Mouse (Mus musculus) A20 (cell line): ENCODE results near the gene Nptxr.

Experiments used
- DNase-seq: peaks from one replicate; pipeline ENCODE4 v3.0.0-alpha.2; 2011; ENCODE audit warnings: low read depth, low spot score

Gene Nptxr

DNA sequence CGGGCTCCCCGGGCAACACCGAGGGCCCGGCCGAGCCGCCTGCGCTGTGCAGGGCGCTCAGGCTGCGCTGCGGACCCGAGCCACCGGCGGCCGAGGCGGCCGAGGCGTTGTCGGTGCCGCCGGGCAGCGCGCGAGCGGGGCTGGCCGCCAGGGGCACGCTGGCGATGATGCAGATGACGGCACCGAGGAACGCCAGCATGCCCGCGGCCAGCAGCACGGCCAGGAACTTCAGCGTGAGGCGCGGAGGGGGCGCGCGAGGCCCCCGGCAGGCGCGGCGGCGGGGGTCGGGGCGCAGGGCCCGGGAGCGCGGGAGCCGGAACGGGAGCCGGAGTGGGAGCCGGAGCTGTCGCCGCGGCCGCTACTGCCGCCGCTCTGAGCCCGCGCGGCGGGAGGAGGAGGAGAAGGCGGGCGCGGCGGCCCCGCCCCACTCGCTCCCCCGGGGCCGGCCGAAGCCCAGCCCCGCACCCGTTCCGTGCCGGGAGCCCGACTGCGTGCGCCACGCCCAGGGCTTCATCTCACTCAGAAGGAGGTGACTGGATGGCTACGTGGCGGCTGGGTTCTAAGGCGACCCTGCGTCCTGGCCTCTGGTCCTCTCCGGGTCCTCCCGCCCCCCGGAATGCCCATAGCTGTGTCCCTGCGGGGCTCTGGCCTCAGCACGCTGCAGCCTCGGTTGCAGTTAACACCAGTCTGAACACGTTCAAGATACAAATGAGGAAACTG is at the start of gene Nptxr:
Gene Nptxr (minus strand): TSS at position 415 of the 720 bp plus-strand sequence.
- no peak for DNase-seq

DNA sequence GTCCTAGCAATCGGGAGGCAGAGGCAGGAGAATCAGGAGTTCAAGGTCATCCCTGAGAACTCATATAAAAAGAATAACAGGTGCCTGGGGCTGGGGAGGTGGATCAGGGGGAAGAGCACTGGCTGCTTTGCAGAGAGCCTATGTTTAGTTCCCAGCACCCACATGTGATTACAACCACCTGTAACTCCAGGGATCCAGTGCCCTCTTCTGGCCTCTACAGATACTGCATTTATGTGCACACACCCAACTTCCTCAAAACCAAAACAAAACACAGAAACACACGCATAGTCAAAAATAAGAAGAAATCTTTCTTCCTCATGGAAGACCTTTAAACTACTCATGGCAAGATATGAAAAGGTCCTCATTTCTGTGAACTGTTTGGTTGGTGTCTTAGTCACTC is 45.6 kb upstream of the Nptxr start:
- DNase-seq = no peak

DNA sequence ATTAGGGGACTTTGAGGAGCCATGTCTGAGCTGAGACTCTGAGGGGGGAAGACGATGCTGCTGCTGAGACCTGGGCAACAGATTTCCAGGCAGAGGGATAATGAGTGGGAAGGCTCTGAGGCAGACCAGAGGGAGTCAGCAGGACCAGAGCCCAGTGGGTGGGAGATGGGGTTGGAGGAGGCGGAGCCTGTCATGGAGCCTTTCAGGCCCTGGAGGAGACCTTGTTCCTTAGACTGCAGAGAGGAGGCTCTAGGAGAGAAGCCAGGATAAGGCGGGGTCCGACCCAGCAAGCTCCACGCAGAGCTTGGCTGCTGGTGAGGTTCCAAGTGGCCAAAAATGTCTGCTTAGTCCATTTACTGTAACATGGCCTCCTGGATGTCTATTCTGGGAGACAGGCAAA is 42.5 kb upstream of the Nptxr start:
- DNase-seq = no peak

DNA sequence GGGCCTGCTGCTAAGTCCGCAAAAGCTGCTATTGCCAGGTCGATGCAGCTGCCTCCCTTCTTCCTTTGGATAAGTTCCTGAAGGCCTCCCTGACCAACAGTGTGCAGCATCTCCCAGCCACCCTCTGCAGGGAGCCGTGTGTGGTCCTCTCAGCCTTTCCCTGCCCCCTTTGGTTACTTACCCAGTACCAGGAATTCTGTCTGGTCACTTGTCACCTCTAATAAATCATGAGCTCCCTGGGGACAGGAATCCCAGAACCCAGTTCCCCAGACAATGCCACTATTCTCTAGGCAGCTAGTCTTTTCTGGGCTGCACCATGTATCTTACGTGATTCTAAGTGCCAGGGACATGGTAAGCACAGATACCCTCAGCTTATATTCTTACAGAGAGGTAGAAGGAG is 41.4 kb upstream of the Nptxr start:
- no peak for DNase-seq

DNA sequence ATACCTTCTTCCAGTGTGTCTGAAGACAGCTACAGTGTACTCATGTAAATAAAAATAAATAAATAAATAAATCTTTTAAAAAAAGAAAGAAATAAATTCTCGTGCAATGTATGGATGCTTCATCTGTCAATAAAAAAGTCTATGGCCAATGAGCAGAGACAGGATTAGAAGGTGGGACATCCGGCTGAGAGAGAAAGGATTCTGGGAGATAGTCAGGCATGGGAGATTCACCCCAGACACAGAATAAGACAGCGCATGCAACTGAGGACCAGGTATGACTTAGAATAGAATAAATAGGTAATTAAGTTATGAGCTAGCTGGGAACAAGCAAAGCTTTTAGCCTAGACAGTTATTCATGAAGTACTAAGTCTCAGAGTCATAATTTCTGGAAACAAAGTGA is 38.4 kb upstream of the Nptxr start:
- no peak for DNase-seq

DNA sequence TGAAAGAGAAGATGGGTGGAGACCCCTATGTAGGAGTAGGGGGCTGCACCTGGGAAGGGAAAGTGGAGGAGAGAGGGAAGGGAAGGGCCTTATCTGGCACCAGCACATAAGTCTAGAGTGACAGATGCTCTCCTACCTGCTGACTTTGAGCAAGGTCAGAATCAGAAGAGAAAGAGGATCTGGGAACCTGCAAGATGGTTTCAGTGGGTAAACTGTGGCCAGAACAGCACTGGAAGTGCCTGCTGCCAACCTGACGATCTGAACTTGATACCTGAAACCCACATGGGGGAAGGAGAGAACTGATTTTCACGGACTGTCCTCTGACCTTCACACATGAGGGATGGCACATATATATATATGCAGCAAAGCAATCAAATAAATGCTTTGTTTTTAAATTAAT is 35.7 kb upstream of the Nptxr start:
- DNase-seq = no peak

DNA sequence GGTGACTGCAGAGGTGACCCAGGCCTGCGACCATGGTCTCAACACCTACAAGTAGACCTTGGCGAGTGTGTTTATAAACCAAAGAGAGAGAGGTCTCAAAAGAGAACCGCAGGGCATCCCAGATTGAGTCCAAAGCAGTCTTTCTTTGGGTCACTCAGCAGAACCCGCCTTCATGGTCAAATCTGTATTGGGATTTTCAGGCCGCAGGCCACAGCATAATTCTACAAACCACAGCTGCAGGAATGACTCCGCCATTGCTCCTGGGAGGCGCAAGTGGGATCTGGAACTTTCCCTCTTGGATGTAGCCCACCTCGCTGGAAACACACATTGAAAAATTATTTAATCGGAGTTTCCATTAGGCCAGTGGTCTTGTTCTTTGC is 30.3 kb upstream of the Nptxr start:
- no peak for DNase-seq

DNA sequence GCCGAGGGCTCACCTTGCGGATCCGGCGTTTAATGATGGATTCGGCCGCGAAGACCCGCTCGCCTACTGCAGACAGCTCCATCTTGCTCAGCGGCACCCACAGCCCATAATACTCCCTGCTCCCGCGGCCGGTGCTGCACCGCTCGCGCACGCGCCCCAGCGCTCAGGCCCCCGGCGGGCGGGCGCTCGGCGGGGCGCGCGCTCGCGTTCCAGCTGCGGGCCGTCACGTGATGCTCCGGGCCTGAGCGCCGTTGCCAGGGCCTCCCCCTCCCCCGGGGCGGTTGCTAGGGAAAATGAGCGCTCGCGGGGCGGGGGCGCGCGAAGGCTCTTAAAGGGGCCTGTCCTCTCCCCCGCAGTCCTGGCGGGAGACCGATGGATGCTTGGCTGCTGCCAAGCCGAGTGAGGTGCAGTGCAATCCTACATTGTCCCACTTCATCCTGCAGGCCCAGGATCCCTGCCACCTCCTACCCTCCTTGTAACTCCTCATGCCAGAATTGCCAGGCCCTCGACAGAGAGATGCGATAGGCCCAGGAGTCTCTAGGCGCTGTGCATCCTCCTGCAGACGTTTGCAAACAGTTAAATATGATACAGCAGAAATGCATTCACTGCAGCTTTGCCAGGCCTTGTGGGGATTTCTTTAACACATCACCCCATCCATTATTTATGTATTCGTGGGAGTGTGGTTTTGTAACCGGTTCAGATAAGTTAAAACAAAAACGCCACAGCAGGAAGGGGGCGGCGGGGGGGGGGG is 29.7 kb upstream of the Nptxr start, which contains the start of the genes Npcd and Cbx6:
Gene Npcd (minus strand): TSS at position 108 of the 751 bp plus-strand sequence.
Gene Cbx6 (minus strand): TSS at position 559 of the 751 bp plus-strand sequence.
- DNase-seq = peak; percentile 93

DNA sequence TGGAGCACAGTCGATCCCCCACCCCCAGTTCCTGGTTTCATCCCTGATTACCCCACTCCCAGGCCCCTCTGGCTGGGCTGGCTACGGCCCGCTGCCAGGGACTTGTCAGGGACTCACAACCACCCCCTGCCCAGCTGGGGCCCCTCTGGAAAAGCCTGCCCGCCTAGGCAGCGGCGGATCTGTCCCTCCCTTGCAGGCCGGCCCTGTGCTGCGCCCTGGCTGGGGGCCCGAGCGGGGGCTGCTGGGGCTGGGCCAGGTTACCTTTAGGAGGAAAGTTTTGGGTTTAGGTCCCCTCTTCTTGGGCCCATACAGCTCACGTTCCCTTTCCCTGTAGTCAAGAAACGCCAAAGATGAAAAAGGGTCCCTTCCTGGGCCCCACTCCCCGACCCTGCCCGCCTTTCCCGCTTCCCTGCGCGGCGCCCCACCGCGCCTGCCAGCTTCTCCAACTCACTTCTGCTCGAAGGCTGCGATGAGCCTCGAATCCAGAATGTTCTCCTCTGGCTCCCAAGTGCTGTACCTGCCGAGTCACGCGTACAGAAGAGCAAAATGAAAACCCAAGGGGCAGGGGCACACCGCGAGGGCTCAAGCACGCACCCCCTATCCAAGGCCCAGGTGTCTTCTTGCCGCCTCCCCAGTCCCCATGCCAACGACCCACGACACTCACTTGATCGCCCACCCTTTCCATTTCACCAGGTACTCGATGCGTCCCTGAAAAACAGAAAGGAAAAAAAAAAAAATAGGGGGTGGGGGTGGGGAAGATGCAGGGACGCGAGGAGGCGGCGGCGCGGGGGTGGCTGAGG is 28.9 kb upstream of the Nptxr start:
- DNase-seq = peak; percentile 60

DNA sequence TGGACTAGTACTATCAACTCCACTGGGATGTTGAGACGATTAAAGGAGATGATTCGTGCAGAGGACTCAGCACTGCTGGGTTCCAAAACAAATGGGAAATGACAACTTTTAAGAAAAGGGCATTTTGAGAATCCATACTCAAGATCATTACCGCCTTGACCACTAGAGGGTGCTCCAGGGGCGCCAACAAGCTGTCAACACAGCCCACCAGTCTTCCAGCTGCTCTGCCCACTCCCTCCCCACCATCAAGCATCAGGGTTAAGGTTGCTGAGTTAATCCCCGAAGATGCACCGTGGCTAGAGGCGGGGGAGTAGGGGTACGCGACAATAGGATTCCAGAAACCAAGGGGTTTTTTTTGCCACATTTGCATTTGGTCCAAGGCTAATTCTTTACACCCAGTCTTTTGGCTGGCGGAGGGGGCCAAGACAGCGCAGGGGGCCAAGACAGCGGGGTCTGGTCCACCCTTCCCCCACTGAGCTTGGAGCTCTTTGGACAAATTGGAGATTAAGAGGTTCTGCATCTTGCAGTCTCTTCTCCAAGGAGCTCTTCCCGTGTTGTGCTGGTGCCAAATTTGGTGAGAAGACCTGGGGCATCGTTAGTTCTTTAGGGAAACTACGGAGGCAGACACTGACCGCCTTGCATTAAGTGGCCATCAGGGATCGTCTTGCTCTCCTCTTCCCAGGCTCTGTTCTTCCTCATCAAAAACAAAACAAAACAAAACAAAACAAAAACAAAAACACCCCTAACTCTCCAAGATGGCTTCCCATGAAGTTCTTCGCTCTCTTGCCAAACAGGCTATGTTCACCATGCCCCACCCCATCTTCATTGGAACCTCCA is 27.7 kb upstream of the Nptxr start:
- DNase-seq = peak; percentile 80

DNA sequence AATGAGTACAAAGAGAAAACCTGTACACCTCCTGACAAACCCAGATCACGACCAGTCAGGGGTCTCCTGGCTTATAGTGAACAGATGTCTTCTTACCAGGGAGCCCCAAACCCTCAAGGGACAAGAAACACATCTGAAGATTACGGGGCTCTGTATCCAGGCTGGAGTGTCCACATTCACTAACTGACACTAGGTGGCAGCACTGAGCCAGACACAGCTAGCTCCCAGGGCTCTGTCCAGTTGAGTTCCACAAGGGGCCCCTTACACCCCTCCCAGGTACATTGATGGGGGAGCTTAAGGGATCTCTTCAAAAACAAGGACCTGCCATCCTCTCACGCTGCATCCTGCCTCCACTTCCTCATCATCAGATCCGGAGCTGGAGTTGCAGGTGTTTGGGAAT is 25.8 kb upstream of the Nptxr start:
- peak; percentile 75 for DNase-seq

DNA sequence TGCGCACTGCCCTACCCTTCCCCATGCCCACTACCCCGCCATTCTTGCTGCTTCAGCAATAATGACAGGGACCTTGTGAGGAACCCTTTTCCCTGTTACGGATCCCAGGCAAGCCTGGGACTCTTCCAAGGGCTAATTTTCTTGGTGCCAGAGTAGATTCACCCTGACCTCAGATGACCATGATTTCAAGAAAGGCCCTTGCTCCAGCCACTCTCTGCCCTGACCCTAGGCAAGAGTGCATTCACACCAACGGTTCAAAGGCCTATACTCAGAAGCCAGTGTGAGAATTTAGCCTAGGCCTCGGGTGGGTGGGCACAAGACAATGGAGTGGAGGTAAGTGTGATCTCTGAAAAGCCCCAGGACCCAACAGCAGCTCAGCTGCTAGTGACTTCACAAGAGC is 24.9 kb upstream of the Nptxr start:
- DNase-seq = no peak

DNA sequence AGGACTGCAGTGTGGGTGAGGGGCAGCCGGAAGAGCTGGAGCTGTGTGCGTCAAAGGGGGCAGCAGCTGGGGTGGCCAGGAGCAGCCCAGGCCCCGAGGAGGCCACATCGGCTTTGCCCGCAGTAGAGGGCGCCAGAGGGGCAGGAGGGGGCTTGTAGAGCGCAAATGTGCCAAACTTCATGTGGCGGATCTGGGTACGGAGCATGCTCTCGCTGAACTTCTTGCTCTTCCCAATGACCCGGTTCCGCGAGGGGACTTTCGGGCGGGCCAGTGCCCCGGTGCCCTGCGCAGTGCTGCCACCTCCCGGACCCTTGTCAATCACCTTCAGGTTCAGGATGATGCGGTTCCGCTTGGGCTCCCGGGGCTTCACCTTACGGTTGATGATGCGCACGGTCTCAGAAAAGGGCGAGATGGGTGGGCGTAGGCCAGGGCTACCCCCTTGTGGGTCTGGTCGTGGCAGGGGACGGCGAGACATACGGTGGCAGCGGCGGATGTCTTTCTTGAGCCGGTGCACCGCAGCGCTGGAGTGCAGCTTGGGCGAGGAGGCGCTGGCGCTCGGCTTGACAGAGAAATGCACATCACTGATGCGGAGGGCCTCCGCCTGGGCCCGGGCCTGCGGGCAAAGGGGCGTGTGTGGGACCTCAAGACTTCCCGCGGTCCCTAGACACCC is 23.9 kb upstream of the Nptxr start:
- DNase-seq = no peak

DNA sequence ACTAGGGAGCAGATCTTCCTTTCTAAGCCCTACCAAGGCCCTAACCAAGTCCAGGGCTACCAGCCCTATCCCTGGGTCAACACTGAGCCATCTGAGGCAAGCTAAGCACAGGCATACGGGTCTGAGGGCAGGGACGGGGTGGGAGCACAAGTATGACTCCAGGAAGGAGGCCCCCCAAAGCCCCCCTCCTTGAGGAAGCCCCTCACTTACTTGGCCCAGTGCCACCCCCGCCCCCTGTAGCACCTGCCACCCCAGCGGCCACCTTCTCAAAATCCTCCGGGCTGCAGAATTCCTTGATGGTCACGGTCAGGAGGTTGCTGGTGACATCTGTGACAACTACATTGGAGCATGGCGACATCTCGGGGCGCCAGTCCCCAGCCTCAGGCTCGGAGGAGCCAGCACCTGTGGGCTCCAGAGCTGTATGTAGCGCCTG is 23.2 kb upstream of the Nptxr start:
- DNase-seq = no peak

DNA sequence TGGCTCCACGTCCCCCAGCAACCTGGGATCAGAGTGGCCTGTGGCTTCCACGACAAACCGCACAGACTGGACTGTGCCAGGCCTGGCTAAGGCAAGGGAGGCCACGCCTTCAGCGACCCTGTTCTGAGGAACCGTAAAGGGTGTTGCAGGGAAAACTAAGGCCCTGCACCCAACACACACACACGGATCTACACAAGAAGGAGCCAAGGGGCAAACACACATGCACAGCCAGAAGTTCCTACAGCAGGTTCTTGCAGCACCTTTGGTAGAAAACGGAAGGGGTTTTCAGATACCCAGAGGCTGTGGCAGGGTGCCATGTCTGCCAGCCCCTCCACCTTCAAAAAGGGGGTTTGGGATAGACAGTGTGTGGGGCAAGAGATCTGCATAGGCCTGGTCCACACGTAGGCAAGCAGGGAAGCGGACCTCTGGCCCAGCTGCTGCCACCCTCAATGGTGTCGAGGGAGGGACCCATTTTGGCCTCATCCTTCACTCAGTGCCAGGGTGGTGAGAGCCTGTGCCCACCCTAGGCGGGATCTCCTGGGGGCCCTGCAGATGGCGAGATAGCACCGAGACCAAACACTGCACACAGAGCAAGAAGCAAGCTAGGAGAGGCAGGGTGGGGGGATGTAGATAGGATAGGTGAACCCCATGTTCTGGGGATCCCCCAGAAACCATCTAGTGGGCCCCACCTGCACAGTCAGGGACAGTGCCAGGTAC is 22.7 kb upstream of the Nptxr start:
- no peak for DNase-seq

DNA sequence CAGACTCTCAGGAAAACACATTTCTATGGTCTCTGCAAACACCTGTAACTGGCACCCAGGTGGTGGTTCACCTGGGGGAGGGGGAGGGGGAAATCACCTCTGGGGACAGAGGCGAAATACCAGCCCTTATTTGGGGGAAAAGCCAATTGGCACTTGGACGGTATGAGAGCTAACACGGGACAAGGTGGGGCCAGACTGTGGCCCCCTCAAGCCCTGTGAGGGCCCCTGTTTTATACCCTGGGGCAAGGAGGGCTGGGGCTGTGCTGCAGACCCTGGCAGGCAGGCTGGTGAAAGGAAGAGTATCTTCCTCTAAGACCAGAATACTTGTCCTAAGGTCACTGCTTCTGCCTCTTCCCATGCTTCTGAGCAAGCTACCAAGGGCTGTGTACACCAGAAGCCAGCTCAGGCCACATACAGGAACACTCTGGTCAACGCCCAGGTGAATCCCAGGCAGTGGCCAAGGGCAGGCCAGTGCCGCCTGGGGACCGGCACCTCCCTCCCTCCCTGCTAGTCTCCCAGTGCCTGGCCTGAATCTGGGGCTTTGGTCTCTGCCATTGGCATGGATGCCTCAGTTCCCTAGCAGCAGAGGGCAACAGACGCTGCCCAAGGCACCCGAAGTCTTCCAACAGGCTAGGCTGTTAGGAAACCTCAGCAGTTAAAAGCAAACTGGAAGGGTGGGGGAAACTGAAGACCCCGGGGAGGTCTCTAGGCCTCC is 21.8 kb upstream of the Nptxr start:
- DNase-seq = no peak

DNA sequence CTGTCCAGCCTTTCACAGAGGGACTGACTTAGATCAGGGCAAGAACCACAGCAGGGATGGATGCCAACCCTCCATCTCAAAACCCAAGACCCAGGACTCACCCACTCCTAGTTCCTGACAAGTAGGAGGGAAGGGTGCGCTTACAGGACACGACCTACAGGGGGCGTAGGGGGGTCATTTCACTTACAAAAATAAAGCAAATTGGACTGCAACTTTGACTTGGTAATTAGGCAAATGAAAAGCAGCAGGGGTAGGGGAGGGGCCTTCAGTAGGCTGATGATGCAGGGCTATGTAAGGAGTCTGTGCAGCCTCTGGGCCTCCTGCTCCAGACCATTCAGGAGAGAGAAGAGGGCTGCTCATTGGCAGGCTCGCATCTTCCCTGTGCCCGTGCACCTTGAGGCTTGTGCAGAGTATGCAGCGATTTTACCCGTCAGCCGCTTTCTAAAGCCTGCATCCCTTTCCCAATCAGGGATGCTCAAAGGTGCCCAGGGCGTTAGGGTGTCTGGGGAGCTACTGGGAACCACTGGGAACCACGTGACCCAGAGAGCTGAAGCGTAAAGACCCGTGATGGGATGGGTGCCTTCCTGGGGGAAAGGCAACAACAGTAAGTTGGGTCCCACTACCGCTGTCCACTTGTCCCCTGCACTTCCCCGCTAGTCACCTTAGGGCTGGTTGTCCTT is 20.7 kb upstream of the Nptxr start:
- peak; percentile 56 for DNase-seq

DNA sequence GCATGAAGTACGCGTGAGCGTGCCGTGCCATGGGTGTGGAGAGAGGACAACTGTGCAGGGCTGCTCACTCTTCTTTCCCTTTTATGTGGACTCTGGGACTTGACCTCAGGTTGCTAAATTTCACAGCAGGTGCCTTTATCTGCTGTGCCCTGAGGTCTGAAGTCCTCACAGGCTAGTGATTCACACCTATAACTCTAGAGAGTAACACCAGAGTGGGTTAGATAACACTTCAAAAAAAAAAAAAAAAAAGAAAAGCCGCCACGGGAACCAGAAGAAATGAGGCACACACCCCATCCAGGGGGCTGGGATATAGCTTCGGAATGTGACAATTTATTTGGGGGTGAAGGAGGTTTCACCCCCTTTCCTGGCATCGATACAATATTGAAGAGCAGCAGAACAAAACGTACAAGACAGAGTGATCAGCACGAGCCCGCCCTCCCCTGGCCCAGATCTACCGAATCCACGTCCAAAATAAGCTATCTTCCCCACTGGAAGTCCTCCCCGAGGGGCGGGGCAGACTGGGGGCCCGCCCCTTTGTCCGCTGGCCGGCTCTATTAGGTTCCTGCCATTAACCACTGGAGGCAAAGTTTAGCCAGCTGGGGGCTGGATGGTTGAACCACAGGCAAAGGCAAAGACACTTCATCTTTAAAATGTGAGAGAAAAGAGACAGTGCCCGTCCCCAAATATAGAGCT is 19.2 kb upstream of the Nptxr start:
- no peak for DNase-seq
